8 mouse cellular contexts compared by ENCODE assay signal in the genomic region with DNA sequence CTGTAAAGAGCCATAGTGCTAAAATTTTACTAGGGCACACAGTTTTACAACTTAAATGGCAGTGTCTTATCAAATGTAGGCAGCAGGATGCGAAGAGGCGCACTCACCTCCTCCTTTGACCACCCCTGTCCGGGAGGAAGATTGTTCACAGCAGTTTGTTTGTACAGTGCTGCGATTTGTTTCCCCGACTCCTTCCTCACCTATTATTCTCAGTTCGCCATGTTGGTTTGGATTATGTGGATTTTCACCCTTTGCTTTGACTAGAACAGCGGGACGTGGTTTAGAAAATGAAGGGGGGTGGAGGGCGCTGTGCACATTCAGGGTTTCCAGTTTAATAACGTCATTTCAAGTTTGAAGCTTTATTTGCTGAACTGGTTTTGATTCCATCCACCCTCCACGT. TPM values are rescaled to one million over a fixed set of nuclear protein-coding genes. Genes with fewer than 3 reads are reported as not detected.
DNase-seq lines count a peak whose midpoint lies in the region; ATAC-seq and TF ChIP-seq lines count a peak whose summit lies in the region.

No protein-coding gene starts in this region.

- peak overlapping the region; percentile 94 for H3K4me3 ChIP-seq in cerebellum, adult 2 months (replicated peaks; ENCODE audit: insufficient read depth, low read depth, low read length)
- H3K4me3 ChIP-seq in limb, embryonic 11.5 days (ENCODE audit: low read depth, low read length) = peak overlapping the region; percentile 43
- peak overlapping the region; percentile 68 for H3K4me3 ChIP-seq in neural tube, embryonic 13.5 days

- TF ChIP-seq CTCF in cerebellum, adult 2 months (IDR thresholded peaks at IDR 0.05; ENCODE audit: borderline replicate concordance, insufficient read depth, low read depth, low read length) = no peak

- peak overlapping the region; percentile 63; the same call in 1 of the 2 replicates for H3K9ac ChIP-seq in limb, embryonic 11.5 days (ENCODE audit: low read length)
- H3K9ac ChIP-seq in neural tube, embryonic 13.5 days = peak overlapping the region; percentile 83

- H3K27ac ChIP-seq in cerebellum, adult 2 months (ENCODE audit: insufficient read depth, low read length) = peak overlapping the region; percentile 72
- peak overlapping the region; percentile 60; the same call in 1 of the 2 replicates for H3K27ac ChIP-seq in limb, embryonic 11.5 days (replicated peaks; ENCODE audit: low read depth, low read length)
- peak overlapping the region; percentile 92 for H3K27ac ChIP-seq in neural tube, embryonic 13.5 days (replicated peaks)

- no peaks in the 10 kb centered on the region for H3K36me3 ChIP-seq in limb, embryonic 11.5 days (ENCODE audit: control insufficient read depth, insufficient read depth, low read length)
- no peaks in the 10 kb centered on the region for H3K36me3 ChIP-seq in neural tube, embryonic 13.5 days

- peaks cover 2% of the 10 kb centered on the region; the same call in 1 of the 2 replicates for H3K4me1 ChIP-seq in cerebellum, adult 2 months (ENCODE audit: control insufficient read depth, insufficient read depth, low read length)
- H3K4me1 ChIP-seq in limb, embryonic 11.5 days (ENCODE audit: control insufficient read depth, insufficient read depth, low read length) = no peaks in the 10 kb centered on the region
- H3K4me1 ChIP-seq in neural tube, embryonic 13.5 days (replicated peaks) = peaks cover 16% of the 10 kb centered on the region

- no peaks in the 10 kb centered on the region for H3K9me3 ChIP-seq in limb, embryonic 11.5 days (ENCODE audit: control insufficient read depth, low read length)
- no peaks in the 10 kb centered on the region for H3K9me3 ChIP-seq in neural tube, embryonic 13.5 days

- peak overlapping the region; percentile 72 for H3K4me2 ChIP-seq in limb, embryonic 11.5 days (ENCODE audit: low read depth, severe bottlenecking)
- peak overlapping the region; percentile 65 for H3K4me2 ChIP-seq in neural tube, embryonic 13.5 days

- DNase-seq in cerebellum, adult 2 months = peak in 1 of 2 experiments; percentile 31
- no peak for DNase-seq in cerebellum, postnatal 14 days
- peak; percentile 6 for DNase-seq in right cerebral cortex, postnatal 4 days
- DNase-seq in right cerebral cortex, postnatal 10 days (ENCODE audit: low spot score in 2 of 2) = no peak
- DNase-seq in limb, embryonic 11.5 days (ENCODE audit: low spot score) = no peak
- no peak for DNase-seq in gastrocnemius, postnatal 25 days
- DNase-seq in adrenal gland, postnatal 36 days = no peak

- 6% methylated on average over 11 of the region's 11 CpGs for WGBS in cerebellum, adult 2 months
- under 1% methylated on average over 11 of the region's 11 CpGs for WGBS in limb, embryonic 11.5 days
- 1% methylated on average over 11 of the region's 11 CpGs for WGBS in neural tube, embryonic 13.5 days

- no peak for TF ChIP-seq POLR2A in cerebellum, adult 2 months (IDR thresholded peaks at IDR 0.05; ENCODE audit: borderline replicate concordance, insufficient read depth, low read length)

- no peaks in the 10 kb centered on the region for H3K27me3 ChIP-seq in cerebellum, adult 2 months (ENCODE audit: control insufficient read depth, insufficient read depth, low read length)
- H3K27me3 ChIP-seq in limb, embryonic 11.5 days (ENCODE audit: control insufficient read depth, insufficient read depth, low read length) = no peaks in the 10 kb centered on the region
- H3K27me3 ChIP-seq in neural tube, embryonic 13.5 days = no peaks in the 10 kb centered on the region

- no peak for ATAC-seq in limb, embryonic 11.5 days (ENCODE audit: insufficient number of reproducible peaks, low FRiP score, low TSS enrichment, low read depth)
- peak; percentile 54; the same call in 1 of the 2 replicates for ATAC-seq in neural tube, embryonic 13.5 days (ENCODE audit: low read depth)

RNA-seq across cellular contexts. Expression of gene Epha3, which starts 6.4 kb away (rescaled TPM):
- 5.3 and 6.4 TPM in 2 replicates for polyA plus RNA-seq in cerebellum, adult 2 months (2012; rRNA removed)
- polyA plus RNA-seq in limb, embryonic 11.5 days (2014; fragmentation: Nextera tagmentation; extraction: Ambion mirVana) = 16.8 and 22.6 TPM in 2 replicates
- 17.5 and 25.0 TPM in 2 replicates for polyA plus RNA-seq in neural tube, embryonic 13.5 days (2015; fragmentation: Nextera tagmentation; extraction: Ambion mirVana)
- under 1 TPM; 0.59 to 0.67 TPM for total RNA-seq in gastrocnemius, postnatal 25 days (2021)
- 1 to 10 TPM; 1.5 to 1.6 TPM for total RNA-seq in adrenal gland, postnatal 36 days (2021)

Comparison
In these comparisons a context has a peak if more than half of its experiments do, and no peak if none do; other contexts are left out.
1. H3K4me3 ChIP-seq: peak in every context shown above with its lines; median percentile 94 in cerebellum, adult 2 months; 68 in neural tube, embryonic 13.5 days; 43 in limb, embryonic 11.5 days.